Mouse (Mus musculus) right cerebral cortex, postnatal 4 days (tissue): ENCODE measurements around the gene Cd160.

ENCODE experiments used
- DNase-seq: peaks from one replicate; pipeline ENCODE4 v3.0.0-alpha.2; 2022

The Cd160 gene

GRCm38 (mm10) chr3:96755935-96756334 lies 73.2 kb downstream of the Cd160 start:
- no peak for DNase-seq
